In genomic region chr4:41463051-41463738, GRCm38 (mm10) we compare ENCODE assay signal across 10 mouse cellular contexts. TPM values are rescaled to one million over a fixed set of nuclear protein-coding genes. Genes with fewer than 3 reads are reported as not detected.
DNase-seq lines count a peak whose midpoint lies in the region; ATAC-seq and TF ChIP-seq lines count a peak whose summit lies in the region.
"Not testable (repeated sequence)": the region's sequence is repeated elsewhere in the genome, so short reads cannot be mapped to it uniquely, and the experiment has no call there.
"Had no signal": no experiment of that assay in that cellular context is flagged by ENCODE, and none has a peak within 500 bp of the region (broad histone marks: within the 10 kb centered on the region; RNA-seq: fewer than 3 reads in every experiment).

No protein-coding gene starts in this region.

- not testable (repeated sequence) for H3K4me1 ChIP-seq in forebrain, postnatal 0 days (ENCODE audit: insufficient read depth); hindbrain, embryonic 14.5 days (replicated peaks; ENCODE audit: control insufficient read depth, insufficient read depth, low read length); lung, embryonic 14.5 days (ENCODE audit: insufficient read depth); neural tube, embryonic 11.5 days (ENCODE audit: control insufficient read depth, insufficient read depth, low read length)
- peaks cover 19% of the 10 kb centered on the region for H3K4me1 ChIP-seq in limb, embryonic 10.5 days

- H3K4me2 ChIP-seq in forebrain, postnatal 0 days (ENCODE audit: low read depth): peak overlapping the region; percentile 67; the same call in 1 of the 2 replicates
- peak overlapping the region; percentile 53 for H3K4me2 ChIP-seq in hindbrain, embryonic 14.5 days (replicated peaks)
- H3K4me2 ChIP-seq in lung, embryonic 14.5 days: peak overlapping the region; percentile 91
- peak overlapping the region; percentile 54; the same call in 1 of the 2 replicates for H3K4me2 ChIP-seq in neural tube, embryonic 11.5 days (ENCODE audit: low read depth)

- H3K9ac ChIP-seq in forebrain, postnatal 0 days; hindbrain, embryonic 14.5 days; lung, embryonic 14.5 days; neural tube, embryonic 11.5 days (ENCODE audit: low read length): not testable (repeated sequence)

- WGBS in forebrain, postnatal 0 days: 79% methylated on average over 3 of the region's 3 CpGs
- WGBS in hindbrain, embryonic 14.5 days: 90% methylated on average over 3 of the region's 3 CpGs
- 79% methylated on average over 3 of the region's 3 CpGs for WGBS in limb, embryonic 10.5 days
- WGBS in lung, embryonic 14.5 days: 62% methylated on average over 3 of the region's 3 CpGs
- 84% methylated on average over 3 of the region's 3 CpGs for WGBS in neural tube, embryonic 11.5 days

- peak overlapping the region; percentile 67; the same call in 1 of the 2 replicates for H3K4me3 ChIP-seq in forebrain, postnatal 0 days (ENCODE audit: low read depth, low read length)
- not testable (repeated sequence) for H3K4me3 ChIP-seq in hindbrain, embryonic 14.5 days (replicated peaks; ENCODE audit: low read length); neural tube, embryonic 11.5 days (ENCODE audit: low read depth, low read length)
- peak overlapping the region; percentile 71; the same call in 1 of the 2 replicates for H3K4me3 ChIP-seq in limb, embryonic 10.5 days
- H3K4me3 ChIP-seq in lung, embryonic 14.5 days (ENCODE audit: low read depth, low read length): peak overlapping the region; percentile 68

- not testable (repeated sequence) for ATAC-seq in forebrain, postnatal 0 days; hindbrain, embryonic 14.5 days (ENCODE audit: low FRiP score); lung, embryonic 14.5 days (ENCODE audit: insufficient read depth); neural tube, embryonic 11.5 days (ENCODE audit: insufficient read depth, low FRiP score, low TSS enrichment)

- H3K27ac ChIP-seq in forebrain, postnatal 0 days (ENCODE audit: low read depth, low read length); hindbrain, embryonic 14.5 days; limb, embryonic 10.5 days; lung, embryonic 14.5 days (ENCODE audit: low read depth); neural tube, embryonic 11.5 days (ENCODE audit: low read depth, low read length): not testable (repeated sequence)

- DNase-seq in A20 (ENCODE audit: low read depth, low spot score): peak; percentile 46
- DNase-seq in cerebellum, adult 9-10 months: peak; percentile 12
- not testable (repeated sequence) for DNase-seq in forebrain, postnatal 0 days; hindbrain, embryonic 14.5 days (ENCODE audit: low spot score); limb, embryonic 10.5 days (ENCODE audit: low spot score); lung, embryonic 14.5 days; neural tube, embryonic 11.5 days (ENCODE audit: low spot score)
- DNase-seq in thymus, postnatal 0 days (ENCODE audit: low spot score): peak; percentile 46

- H3K9me3 ChIP-seq in forebrain, postnatal 0 days (ENCODE audit: low read length); hindbrain, embryonic 14.5 days (ENCODE audit: control insufficient read depth, low read length); limb, embryonic 10.5 days (replicated peaks); lung, embryonic 14.5 days (ENCODE audit: low read depth, low read length); neural tube, embryonic 11.5 days (ENCODE audit: control insufficient read depth, low read length): not testable (repeated sequence)

- TF ChIP-seq CTCF in forebrain, postnatal 0 days (IDR thresholded peaks at IDR 0.05; ENCODE audit: low read depth); lung, embryonic 14.5 days (IDR thresholded peaks at IDR 0.05; ENCODE audit: low read depth): not testable (repeated sequence)

- H3K27me3 ChIP-seq in forebrain, postnatal 0 days (ENCODE audit: insufficient read depth, low read length); hindbrain, embryonic 14.5 days (ENCODE audit: control insufficient read depth, insufficient read depth, low read length); limb, embryonic 10.5 days (ENCODE audit: low read depth, poor library complexity, severe bottlenecking); lung, embryonic 14.5 days (ENCODE audit: insufficient read depth, low read length); neural tube, embryonic 11.5 days (ENCODE audit: control insufficient read depth, insufficient read depth, low read length): not testable (repeated sequence)

- not testable (repeated sequence) for H3K36me3 ChIP-seq in forebrain, postnatal 0 days (ENCODE audit: insufficient read depth); hindbrain, embryonic 14.5 days (replicated peaks; ENCODE audit: control insufficient read depth, insufficient read depth); lung, embryonic 14.5 days (ENCODE audit: insufficient read depth); neural tube, embryonic 11.5 days (ENCODE audit: control insufficient read depth, insufficient read depth, low read length)
- H3K36me3 ChIP-seq in limb, embryonic 10.5 days: peaks cover 18% of the 10 kb centered on the region

RNA-seq across cellular contexts. Expression of gene Kif24, which starts 1.5 kb away (rescaled TPM):
- total RNA-seq in forebrain, postnatal 0 days (2014; rRNA removed): 2.2 and 4.2 TPM in 2 replicates
- polyA plus RNA-seq in forebrain, postnatal 0 days (2015; fragmentation: Nextera tagmentation; extraction: Ambion mirVana): 0.78 and 1.8 TPM in 2 replicates
- polyA plus RNA-seq in hindbrain, embryonic 14.5 days (2014; fragmentation: Nextera tagmentation; extraction: Ambion mirVana): 2.3 and 3.4 TPM in 2 replicates
- polyA plus RNA-seq in limb, embryonic 10.5 days (2016; fragmentation: Nextera tagmentation; extraction: Ambion mirVana): 14.1 and 14.5 TPM in 2 replicates
- polyA plus RNA-seq in lung, embryonic 14.5 days (2014; fragmentation: Nextera tagmentation; extraction: Ambion mirVana): 8.1 and 8.6 TPM in 2 replicates
- 8.5 and 9.2 TPM in 2 replicates for polyA plus RNA-seq in neural tube, embryonic 11.5 days (2014; fragmentation: Nextera tagmentation; extraction: Ambion mirVana)
- 5.6 and 5.9 TPM in 2 replicates for polyA plus RNA-seq in thymus, postnatal 0 days (2015; fragmentation: Nextera tagmentation; extraction: Ambion mirVana)

RNA-seq across cellular contexts. Expression of gene Nudt2, which starts 1.8 kb away (rescaled TPM):
- 56.0 and 80.3 TPM in 2 replicates for total RNA-seq in forebrain, postnatal 0 days (2014; rRNA removed)
- polyA plus RNA-seq in forebrain, postnatal 0 days (2015; fragmentation: Nextera tagmentation; extraction: Ambion mirVana): 95.5 and 101 TPM in 2 replicates
- 72.5 and 82.6 TPM in 2 replicates for polyA plus RNA-seq in hindbrain, embryonic 14.5 days (2014; fragmentation: Nextera tagmentation; extraction: Ambion mirVana)
- polyA plus RNA-seq in limb, embryonic 10.5 days (2016; fragmentation: Nextera tagmentation; extraction: Ambion mirVana): 54.3 and 56.9 TPM in 2 replicates
- polyA plus RNA-seq in lung, embryonic 14.5 days (2014; fragmentation: Nextera tagmentation; extraction: Ambion mirVana): 55.1 and 59.7 TPM in 2 replicates
- 57.2 and 62.9 TPM in 2 replicates for polyA plus RNA-seq in neural tube, embryonic 11.5 days (2014; fragmentation: Nextera tagmentation; extraction: Ambion mirVana)
- polyA plus RNA-seq in thymus, postnatal 0 days (2015; fragmentation: Nextera tagmentation; extraction: Ambion mirVana): 28.5 and 31.0 TPM in 2 replicates

RNA-seq across cellular contexts. Expression of gene AI464131, which starts 39.7 kb away (rescaled TPM):
- 14.7 and 16.0 TPM in 2 replicates for total RNA-seq in forebrain, postnatal 0 days (2014; rRNA removed)
- 4.7 and 8.2 TPM in 2 replicates for polyA plus RNA-seq in forebrain, postnatal 0 days (2015; fragmentation: Nextera tagmentation; extraction: Ambion mirVana)
- polyA plus RNA-seq in hindbrain, embryonic 14.5 days (2014; fragmentation: Nextera tagmentation; extraction: Ambion mirVana): 10.3 and 12.4 TPM in 2 replicates
- 3.4 and 5.2 TPM in 2 replicates for polyA plus RNA-seq in limb, embryonic 10.5 days (2016; fragmentation: Nextera tagmentation; extraction: Ambion mirVana)
- 3.3 and 3.6 TPM in 2 replicates for polyA plus RNA-seq in lung, embryonic 14.5 days (2014; fragmentation: Nextera tagmentation; extraction: Ambion mirVana)
- 7.1 and 9.6 TPM in 2 replicates for polyA plus RNA-seq in neural tube, embryonic 11.5 days (2014; fragmentation: Nextera tagmentation; extraction: Ambion mirVana)
- 0.60 TPM in 2 replicates for polyA plus RNA-seq in thymus, postnatal 0 days (2015; fragmentation: Nextera tagmentation; extraction: Ambion mirVana)
- total RNA-seq: monocyte, adult 5-6 weeks had no signal

RNA-seq across cellular contexts. Expression of gene 1110017D15Rik, which starts 53.9 kb away (rescaled TPM):
- 11.8 and 15.6 TPM in 2 replicates for total RNA-seq in forebrain, postnatal 0 days (2014; rRNA removed)
- polyA plus RNA-seq in forebrain, postnatal 0 days (2015; fragmentation: Nextera tagmentation; extraction: Ambion mirVana): 21.1 and 21.7 TPM in 2 replicates
- polyA plus RNA-seq in hindbrain, embryonic 14.5 days (2014; fragmentation: Nextera tagmentation; extraction: Ambion mirVana): 19.5 and 24.2 TPM in 2 replicates
- 4.3 and 7.3 TPM in 2 replicates for polyA plus RNA-seq in limb, embryonic 10.5 days (2016; fragmentation: Nextera tagmentation; extraction: Ambion mirVana)
- polyA plus RNA-seq in lung, embryonic 14.5 days (2014; fragmentation: Nextera tagmentation; extraction: Ambion mirVana): 0.46 and 0.92 TPM in 2 replicates
- 2.5 and 3.4 TPM in 2 replicates for polyA plus RNA-seq in neural tube, embryonic 11.5 days (2014; fragmentation: Nextera tagmentation; extraction: Ambion mirVana)
- 0.94 and 1.5 TPM in 2 replicates for polyA plus RNA-seq in thymus, postnatal 0 days (2015; fragmentation: Nextera tagmentation; extraction: Ambion mirVana)
- total RNA-seq: hematopoietic stem cell, adult 5-6 weeks had no signal
